Mouse (Mus musculus): ENCODE measurements at regions not wholly inside any gene's neighbourhood (a gene's known extent, or its start where the extent isn't known, plus 50 kb on each side); places are given as distances from the start of the nearest gene placed in this dataset.

DNA sequence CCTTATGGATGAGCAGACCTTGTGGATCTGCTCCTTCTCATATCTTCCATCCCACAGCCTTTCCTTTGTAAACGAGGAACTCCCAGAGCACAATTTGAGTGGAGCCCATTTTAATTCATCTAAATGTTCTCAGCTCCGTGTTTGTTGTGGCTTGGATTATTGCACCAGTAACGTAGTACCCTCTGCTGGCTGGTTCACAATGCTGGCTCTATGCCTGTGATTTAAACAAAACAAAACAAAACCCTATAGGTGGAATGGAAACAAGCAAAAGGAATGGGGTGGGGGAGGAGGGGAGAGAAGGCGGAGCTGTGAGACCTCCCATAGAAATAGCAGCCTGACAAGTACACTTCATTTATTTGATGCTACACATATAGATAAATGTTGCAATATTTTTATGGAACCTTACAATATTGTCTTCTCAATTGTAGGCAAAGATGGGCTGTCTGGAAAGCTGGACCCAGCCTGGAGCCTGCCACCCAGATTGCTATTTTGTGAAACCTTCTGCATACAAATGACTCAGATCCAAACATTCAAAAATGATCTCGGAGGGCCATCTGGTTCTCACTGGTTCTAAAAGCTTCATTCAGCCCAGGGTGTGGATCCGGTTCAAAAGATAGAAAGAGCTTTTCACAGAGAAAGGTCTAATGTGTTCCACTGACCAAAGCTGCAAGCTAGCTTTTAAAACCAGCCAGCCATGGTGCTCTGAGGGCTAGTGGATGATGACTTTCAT is 230.3 kb upstream of the Ubash3b start:
- H3K27me3 ChIP-seq (ENCODE audit: insufficient read depth, low read length): no peaks in the 10 kb centered on the region
- H3K4me3 ChIP-seq (ENCODE audit: low read depth, low read length): no peak overlapping the region
- no peaks in the 10 kb centered on the region for H3K36me3 ChIP-seq (replicated peaks)
- ATAC-seq (ENCODE audit: extremely low read depth, insufficient number of reproducible peaks, low FRiP score, poor library complexity, severe bottlenecking) (no peak), DNase-seq (ENCODE audit: low spot score) (no peak)
- no peaks in the 10 kb centered on the region for H3K9me3 ChIP-seq (replicated peaks)
- TF ChIP-seq GATA1 (IDR thresholded peaks at IDR 0.05; ENCODE audit: borderline replicate concordance, low read length) (no peak), POLR2AphosphoS5 (IDR thresholded peaks at IDR 0.05; ENCODE audit: insufficient replicate concordance, low read depth, low read length) (no peak), TAL1 (conservative IDR thresholded peaks at IDR 0.05; ENCODE audit: low read depth, low read length) (no peak), CTCF (IDR thresholded peaks at IDR 0.05; ENCODE audit: low read depth, low read length) (no peak)
- H3K4me1 ChIP-seq (ENCODE audit: insufficient read depth, low read depth, low read length): no peaks in the 10 kb centered on the region

- ATAC-seq (ENCODE audit: extremely low read depth, insufficient number of reproducible peaks, low FRiP score, poor library complexity, severe bottlenecking) (no peak), DNase-seq (ENCODE audit: low spot score) (no peak)
- Histone ChIP-seq H3K27me3 (ENCODE audit: insufficient read depth, low read length) (0 out of 2 replicates have a peak, but pooled peaks cover 3% of the 10 kb centered on the region), H3K4me1 (ENCODE audit: insufficient read depth, low read depth, low read length) (no peaks in the 10 kb centered on the region), H3K36me3 (replicated peaks) (no peaks in the 10 kb centered on the region), H3K4me3 (ENCODE audit: low read depth, low read length) (no peak overlapping the region), H3K9me3 (replicated peaks) (no peaks in the 10 kb centered on the region)
- no peak for TF ChIP-seq CTCF (IDR thresholded peaks at IDR 0.05; ENCODE audit: low read depth, low read length)
- no peak for TF ChIP-seq GATA1 (IDR thresholded peaks at IDR 0.05; ENCODE audit: borderline replicate concordance, low read length)
- no peak for TF ChIP-seq TAL1 (conservative IDR thresholded peaks at IDR 0.05; ENCODE audit: low read depth, low read length)
- no peak for TF ChIP-seq GATA2 (IDR thresholded peaks at IDR 0.05; ENCODE audit: borderline replicate concordance, low read depth, low read length)
- no peak for TF ChIP-seq POLR2AphosphoS5 (IDR thresholded peaks at IDR 0.05; ENCODE audit: insufficient replicate concordance, low read depth, low read length)
These were observed 217.8 kb upstream of the Ubash3b start for GRCm38 (mm10) chr9:41379283-41379682.

GRCm38 (mm10) chr9:41378627-41379231 is 217.2 kb upstream of the Ubash3b start:
- 0 out of 2 replicates have a peak, but pooled peaks cover 3% of the 10 kb centered on the region for H3K27me3 ChIP-seq (ENCODE audit: insufficient read depth, low read length)
- DNase-seq (ENCODE audit: low spot score): no peak
- no peak for TF ChIP-seq GATA1 (IDR thresholded peaks at IDR 0.05; ENCODE audit: borderline replicate concordance, low read length)
- TF ChIP-seq GATA2 (IDR thresholded peaks at IDR 0.05; ENCODE audit: borderline replicate concordance, low read depth, low read length): no peak
- no peak for TF ChIP-seq CTCF (IDR thresholded peaks at IDR 0.05; ENCODE audit: low read depth, low read length)
- no peak for TF ChIP-seq TAL1 (conservative IDR thresholded peaks at IDR 0.05; ENCODE audit: low read depth, low read length)
- TF ChIP-seq POLR2AphosphoS5 (IDR thresholded peaks at IDR 0.05; ENCODE audit: insufficient replicate concordance, low read depth, low read length): no peak
- H3K36me3 ChIP-seq (replicated peaks): no peaks in the 10 kb centered on the region
- H3K9me3 ChIP-seq (replicated peaks): no peaks in the 10 kb centered on the region
- H3K4me3 ChIP-seq (ENCODE audit: low read depth, low read length): no peak overlapping the region
- ATAC-seq (ENCODE audit: extremely low read depth, insufficient number of reproducible peaks, low FRiP score, poor library complexity, severe bottlenecking): no peak
- no peaks in the 10 kb centered on the region for H3K4me1 ChIP-seq (ENCODE audit: insufficient read depth, low read depth, low read length)

DNA sequence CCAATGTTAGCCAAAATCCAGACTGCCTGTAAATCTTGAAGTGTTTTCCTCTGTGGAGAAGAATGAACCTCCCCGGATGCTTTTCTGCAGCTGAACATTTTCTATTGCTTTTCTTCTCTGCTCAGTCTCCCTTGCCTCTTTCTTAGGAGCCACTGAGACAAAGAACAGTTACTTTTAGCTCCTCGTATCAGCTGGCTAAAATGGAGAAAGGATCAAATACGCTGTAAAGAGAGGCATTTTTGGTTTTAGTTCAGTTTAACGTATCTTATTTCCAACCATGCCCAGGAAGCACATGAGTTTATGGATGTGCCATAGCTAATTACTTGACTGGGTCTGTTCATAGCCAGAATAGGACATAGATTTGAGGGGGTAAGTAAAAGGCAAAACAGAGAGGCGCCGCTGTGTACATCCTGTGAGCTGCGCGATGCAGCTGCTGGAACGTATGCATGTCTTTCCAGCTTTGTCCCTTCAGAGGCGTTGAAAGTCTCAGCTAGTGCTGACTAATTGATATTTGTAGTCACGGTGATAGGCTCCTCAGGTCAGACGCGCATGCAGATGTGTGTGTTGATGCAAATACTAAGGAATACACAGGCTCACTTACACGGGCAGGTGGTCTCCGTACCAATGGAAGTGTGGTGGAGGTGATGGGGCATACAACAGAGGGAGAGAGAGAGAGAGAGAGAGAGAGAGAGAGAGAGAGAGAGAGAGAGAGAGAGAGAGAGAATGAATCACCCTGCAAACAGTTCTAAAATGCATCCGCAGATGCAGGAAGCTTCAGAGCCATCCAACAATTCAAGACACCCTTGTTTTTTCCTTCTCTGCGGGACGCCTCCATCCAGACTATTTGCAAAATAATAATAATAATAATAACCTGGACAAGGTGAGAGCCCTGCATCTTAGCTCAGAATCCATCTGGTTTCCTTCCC is 216.5 kb upstream of the Ubash3b start:
- Histone ChIP-seq H3K27me3 (ENCODE audit: insufficient read depth, low read length) (0 out of 2 replicates have a peak, but pooled peaks cover 3% of the 10 kb centered on the region), H3K4me3 (ENCODE audit: low read depth, low read length) (no peak overlapping the region), H3K9me3 (replicated peaks) (no peaks in the 10 kb centered on the region), H3K4me1 (ENCODE audit: insufficient read depth, low read depth, low read length) (no peaks in the 10 kb centered on the region), H3K36me3 (replicated peaks) (no peaks in the 10 kb centered on the region)
- no peak for ATAC-seq (ENCODE audit: extremely low read depth, insufficient number of reproducible peaks, low FRiP score, poor library complexity, severe bottlenecking)
- TF ChIP-seq POLR2AphosphoS5 (IDR thresholded peaks at IDR 0.05; ENCODE audit: insufficient replicate concordance, low read depth, low read length) (no peak), TAL1 (conservative IDR thresholded peaks at IDR 0.05; ENCODE audit: low read depth, low read length) (no peak), GATA2 (IDR thresholded peaks at IDR 0.05; ENCODE audit: borderline replicate concordance, low read depth, low read length) (no peak), GATA1 (IDR thresholded peaks at IDR 0.05; ENCODE audit: borderline replicate concordance, low read length) (no peak), CTCF (IDR thresholded peaks at IDR 0.05; ENCODE audit: low read depth, low read length) (no peak)
- no peak for DNase-seq (ENCODE audit: low spot score)

- DNase-seq (ENCODE audit: low spot score): no peak
- H3K4me1 ChIP-seq (ENCODE audit: insufficient read depth, low read depth, low read length): no peaks in the 10 kb centered on the region
- no peaks in the 10 kb centered on the region for H3K36me3 ChIP-seq (replicated peaks)
- ATAC-seq (ENCODE audit: extremely low read depth, insufficient number of reproducible peaks, low FRiP score, poor library complexity, severe bottlenecking): no peak
- H3K4me3 ChIP-seq (ENCODE audit: low read depth, low read length): no peak overlapping the region
- H3K9me3 ChIP-seq (replicated peaks): no peaks in the 10 kb centered on the region
- H3K27me3 ChIP-seq (ENCODE audit: insufficient read depth, low read length): 0 out of 2 replicates have a peak, but pooled peaks cover 3% of the 10 kb centered on the region
- no peak for TF ChIP-seq GATA2 (IDR thresholded peaks at IDR 0.05; ENCODE audit: borderline replicate concordance, low read depth, low read length)
- TF ChIP-seq TAL1 (conservative IDR thresholded peaks at IDR 0.05; ENCODE audit: low read depth, low read length): no peak
- no peak for TF ChIP-seq POLR2AphosphoS5 (IDR thresholded peaks at IDR 0.05; ENCODE audit: insufficient replicate concordance, low read depth, low read length)
- TF ChIP-seq GATA1 (IDR thresholded peaks at IDR 0.05; ENCODE audit: borderline replicate concordance, low read length): no peak
- no peak for TF ChIP-seq CTCF (IDR thresholded peaks at IDR 0.05; ENCODE audit: low read depth, low read length)
These were observed 215.6 kb upstream of the Ubash3b start for GRCm38 (mm10) chr9:41376948-41377700.

Measured in G1E (cell line).